Mouse (Mus musculus) stomach, postnatal 0 days (tissue): ENCODE data around the gene Hmgcl. TPM values are rescaled to one million over a fixed set of nuclear protein-coding genes. Genes with fewer than 3 reads are reported as not detected.

Source experiments
- ATAC-seq: fragments of 200-750 bp; cut with Nextera tagmentation; 2 replicates; pipeline ENCODE4 v1.8.0; 2017; ENCODE audit not compliant: low FRiP score, low TSS enrichment
- DNase-seq: peaks from one replicate; pipeline ENCODE4 v3.0.0-alpha.2; 2016; ENCODE audit warnings: low spot score
- H3K27ac ChIP-seq: fragments of 300-500 bp; sonication (generic); replicated peaks from 2 replicates; pipeline ENCODE4 v1.5.1; 2014; ENCODE audit warnings: mild to moderate bottlenecking, control low read depth
- H3K27me3 ChIP-seq: fragments of 300-500 bp; sonication (generic); 2 replicates; pipeline ENCODE4 v1.6.1; 2014; ENCODE audit warnings: low read length; ENCODE audit not compliant: control insufficient read depth, insufficient read depth
- H3K36me3 ChIP-seq: fragments of 300-500 bp; sonication (generic); 2 replicates; pipeline ENCODE4 v1.6.1; 2014; ENCODE audit warnings: low read length, mixed read lengths; ENCODE audit not compliant: control insufficient read depth, insufficient read depth
- H3K4me1 ChIP-seq: fragments of 300-500 bp; sonication (generic); replicated peaks from 2 replicates; pipeline ENCODE4 v1.6.1; 2014; ENCODE audit warnings: antibody characterized with exemption; ENCODE audit not compliant: control insufficient read depth, insufficient read depth
- H3K4me2 ChIP-seq: fragments of 300-500 bp; sonication (generic); replicated peaks from 2 replicates; pipeline ENCODE4 v1.6.1; 2014; ENCODE audit warnings: low read depth, mild to moderate bottlenecking, control low read depth, moderate library complexity
- H3K4me3 ChIP-seq: fragments of 300-500 bp; sonication (generic); 2 replicates; pipeline ENCODE4 v1.5.1; 2014; ENCODE audit warnings: low read depth, low read length, control low read depth
- H3K9ac ChIP-seq: fragments of 300-500 bp; sonication (generic); 2 replicates; pipeline ENCODE4 v1.6.1; 2014; ENCODE audit warnings: mild to moderate bottlenecking, low read length, control low read depth, mixed read lengths
- H3K9me3 ChIP-seq: fragments of 300-500 bp; sonication (generic); 2 replicates; pipeline ENCODE4 v1.6.1; 2016; ENCODE audit warnings: low read length; ENCODE audit not compliant: control insufficient read depth
- CTCF ChIP-seq: IDR thresholded peaks from 2 replicates; pipeline ENCODE4 v1.5.1; 2016; ENCODE audit warnings: antibody characterized with exemption, low read depth, mild to moderate bottlenecking, moderate library complexity
- EP300 ChIP-seq: optimal IDR thresholded peaks from 2 replicates; pipeline ENCODE3; 2016; ENCODE audit warnings: antibody characterized with exemption
- WGBS: fragments of 180-500 bp; shearing (Covaris S2); extraction: QIAGEN DNeasy Blood & Tissue Kit; methylation state at CpG from one replicate; pipeline ENCODE4 v1.1.7; 2014; 5-methylcytosine and 5-hydroxymethylcytosine counted together
- polyA plus RNA-seq: library from polyadenylated mRNA; unstranded; fragments of >200 nt; fragmentation: Nextera tagmentation; extraction: Ambion mirVana; gene quantifications from 2 replicates; pipeline ENCODE4 v1.2.1, GENCODE M21; 2015

Hmgcl gene
- polyA plus RNA-seq, 1 experiment from 2014 or later = 154 TPM

GRCm38 (mm10) chr4:135963457-135964193, 17.4 kb downstream of the Hmgcl start, which contains the start of gene Gale:
Gale (plus strand) TSS chr4:135963727.
- H3K4me3 ChIP-seq = peak within 1 kb of the TSS; percentile 78
- no peaks in the 10 kb centered on the region for H3K27me3 ChIP-seq
- TF ChIP-seq CTCF (no peak), EP300 (peak; percentile 63)
- H3K27ac ChIP-seq = peak within 1 kb of the TSS; percentile 95
- H3K9me3 ChIP-seq = no peaks in the 10 kb centered on the region
- WGBS = under 1% methylated on average over 55 of the region's 56 CpGs
- H3K4me1 ChIP-seq = no peaks in the 10 kb centered on the region
- peak within 1 kb of the TSS; percentile 89 for H3K4me2 ChIP-seq
- H3K9ac ChIP-seq = peak within 1 kb of the TSS; percentile 82
- peaks cover 24% of the 10 kb centered on the region for H3K36me3 ChIP-seq
- DNase-seq (peak; percentile 99), ATAC-seq (peak; percentile 81)

GRCm38 (mm10) chr4:135964426-135964825, 18.2 kb downstream of the Hmgcl start:
- no peaks in the 10 kb centered on the region for H3K9me3 ChIP-seq
- H3K4me1 ChIP-seq = no peaks in the 10 kb centered on the region
- no peaks in the 10 kb centered on the region for H3K27me3 ChIP-seq
- peak overlapping the region; percentile 78 for H3K4me3 ChIP-seq
- TF ChIP-seq EP300 (no peak), CTCF (peak; percentile 45)
- H3K27ac ChIP-seq = peak overlapping the region; percentile 95
- H3K4me2 ChIP-seq = peak overlapping the region; percentile 89
- H3K36me3 ChIP-seq = peaks cover 25% of the 10 kb centered on the region
- DNase-seq = peak; percentile 96
- peak overlapping the region; percentile 82 for H3K9ac ChIP-seq
- peak; percentile 89 for ATAC-seq
- WGBS = 2% methylated on average over 12 of the region's 12 CpGs

GRCm38 (mm10) chr4:135965113-135965512, 18.9 kb downstream of the Hmgcl start:
- Histone ChIP-seq H3K9me3 (no peaks in the 10 kb centered on the region), H3K9ac (no peak overlapping the region), H3K4me2 (peak overlapping the region; percentile 89; the same call in 1 of the 2 replicates), H3K27ac (peak overlapping the region; percentile 79), H3K4me3 (no peak overlapping the region), H3K27me3 (no peaks in the 10 kb centered on the region), H3K36me3 (peaks cover 22% of the 10 kb centered on the region), H3K4me1 (no peaks in the 10 kb centered on the region)
- WGBS = 69% methylated on average over 9 of the region's 9 CpGs
- TF ChIP-seq EP300 (no peak), CTCF (no peak)
- DNase-seq (no peak), ATAC-seq (no peak)

GRCm38 (mm10) chr4:135966283-135966682, 20.0 kb downstream of the Hmgcl start:
- peaks cover 21% of the 10 kb centered on the region for H3K36me3 ChIP-seq
- 86% methylated on average over 16 of the region's 16 CpGs for WGBS
- TF ChIP-seq EP300 = no peak
- no peak for TF ChIP-seq CTCF
- DNase-seq (no peak), ATAC-seq (no peak)
- no peak overlapping the region for H3K9ac ChIP-seq
- no peaks in the 10 kb centered on the region for H3K27me3 ChIP-seq
- no peak overlapping the region for H3K27ac ChIP-seq
- H3K9me3 ChIP-seq = no peaks in the 10 kb centered on the region
- no peak overlapping the region for H3K4me2 ChIP-seq
- H3K4me1 ChIP-seq = no peaks in the 10 kb centered on the region
- no peak overlapping the region for H3K4me3 ChIP-seq

GRCm38 (mm10) chr4:135967086-135967760, 21.0 kb downstream of the Hmgcl start:
- H3K4me2 ChIP-seq = no peak overlapping the region
- 83% methylated on average over 18 of the region's 18 CpGs for WGBS
- no peaks in the 10 kb centered on the region for H3K9me3 ChIP-seq
- no peak for DNase-seq
- H3K4me1 ChIP-seq = peaks cover 4% of the 10 kb centered on the region; the same call in 1 of the 2 replicates
- no peak for ATAC-seq
- H3K4me3 ChIP-seq = no peak overlapping the region
- H3K27me3 ChIP-seq = no peaks in the 10 kb centered on the region
- peaks cover 21% of the 10 kb centered on the region for H3K36me3 ChIP-seq
- no peak overlapping the region for H3K9ac ChIP-seq
- no peak overlapping the region for H3K27ac ChIP-seq
- TF ChIP-seq CTCF (no peak), EP300 (no peak)
